Mouse (Mus musculus) kidney, postnatal 36 days (tissue): ENCODE data around the gene Cyth1.
A peak's percentile ranks its signal among the peaks of the same experiment; 100 is the strongest.

Experiments used
- DNase-seq, 2 experiments: peaks; one replicate each; pipeline ENCODE4 v3.0.0; 2021 to 2022; ENCODE audit warnings: mixed read lengths in 2 of 2

Cyth1 gene

DNA sequence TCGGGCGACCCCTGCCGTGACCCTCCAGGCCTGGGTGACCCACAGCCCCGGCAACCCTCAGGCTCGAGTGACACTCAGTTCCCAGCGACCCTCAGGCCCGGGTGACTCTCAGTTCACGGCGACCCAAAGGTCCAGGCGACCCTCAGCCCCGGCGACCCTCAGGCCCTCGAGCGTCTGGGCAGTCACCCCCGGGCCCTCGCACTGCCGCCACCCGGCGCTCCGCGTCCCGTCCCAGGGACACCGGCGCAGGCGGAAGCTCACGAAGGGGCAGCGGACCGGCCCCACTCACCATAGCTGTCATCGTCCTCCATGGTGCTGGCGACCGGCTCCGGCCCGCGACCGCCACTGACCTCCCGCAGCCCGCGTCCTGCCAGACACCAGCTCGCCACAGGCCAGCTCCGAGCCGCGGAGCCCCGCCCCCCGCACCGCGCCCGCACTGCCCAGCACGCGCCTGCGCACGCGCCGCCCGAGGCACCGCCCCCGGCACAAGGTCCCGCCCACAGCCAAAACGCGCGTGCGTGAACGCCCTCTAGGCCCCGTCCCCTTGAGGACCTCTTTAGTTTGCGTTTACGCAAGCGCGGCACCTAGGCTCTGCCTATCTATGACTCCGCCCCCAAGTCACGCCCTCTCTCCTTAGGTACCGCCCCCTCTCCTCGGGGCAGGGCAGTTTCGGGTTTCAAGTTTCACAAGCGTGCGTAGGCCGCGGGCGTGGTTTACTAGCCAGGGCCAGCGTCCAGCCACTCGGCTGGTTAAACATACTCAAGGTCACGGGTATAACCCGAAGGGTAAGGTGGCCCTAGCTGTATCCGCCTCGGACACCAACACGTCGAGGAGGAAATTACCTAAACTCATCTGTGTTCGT is at the start of gene Cyth1:
TSS of gene Cyth1 (minus strand) at position 443 of the 862 bp plus-strand sequence.
- DNase-seq: peak; percentile 99 to 100

DNA sequence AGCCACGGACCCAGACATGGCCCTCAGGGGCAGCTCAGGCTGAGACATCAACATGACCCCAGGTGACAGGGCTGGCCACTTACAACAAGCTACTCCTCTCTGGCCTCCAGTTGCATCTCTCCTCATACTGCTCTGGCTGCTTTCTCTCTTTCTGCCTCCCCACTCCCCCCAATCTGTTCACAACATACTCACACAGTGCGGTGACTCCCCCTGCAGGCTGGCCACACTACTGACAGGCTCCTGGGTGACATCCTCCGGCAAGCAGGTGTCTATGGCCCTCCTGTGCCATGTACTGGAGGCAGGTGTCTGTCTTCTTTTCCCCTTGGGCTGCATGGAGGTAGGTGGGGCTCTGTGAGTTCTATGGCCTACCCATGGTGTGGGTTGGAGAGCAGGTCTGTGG is 49.6 kb upstream of the Cyth1 start:
- no peak for DNase-seq

DNA sequence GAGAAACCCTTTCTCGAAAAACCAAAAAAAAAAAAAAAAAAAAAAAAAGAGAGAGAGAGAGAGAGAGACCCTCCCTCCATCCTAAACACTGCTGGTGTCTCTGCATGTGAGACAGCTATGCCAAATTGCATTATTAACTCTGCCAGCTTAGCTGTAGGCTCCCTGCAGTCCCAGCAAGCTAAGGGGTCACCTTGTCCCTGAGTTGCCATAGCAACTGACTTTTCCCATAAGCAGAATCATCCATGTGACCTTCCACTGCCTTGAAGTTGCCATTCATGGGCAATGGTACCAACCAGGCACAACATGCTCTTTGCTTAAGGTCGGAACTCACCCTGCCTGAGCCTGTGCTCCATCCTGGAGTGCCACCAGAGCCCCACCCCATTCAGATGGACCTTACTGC is 46.6 kb upstream of the Cyth1 start:
- DNase-seq: no peak

DNA sequence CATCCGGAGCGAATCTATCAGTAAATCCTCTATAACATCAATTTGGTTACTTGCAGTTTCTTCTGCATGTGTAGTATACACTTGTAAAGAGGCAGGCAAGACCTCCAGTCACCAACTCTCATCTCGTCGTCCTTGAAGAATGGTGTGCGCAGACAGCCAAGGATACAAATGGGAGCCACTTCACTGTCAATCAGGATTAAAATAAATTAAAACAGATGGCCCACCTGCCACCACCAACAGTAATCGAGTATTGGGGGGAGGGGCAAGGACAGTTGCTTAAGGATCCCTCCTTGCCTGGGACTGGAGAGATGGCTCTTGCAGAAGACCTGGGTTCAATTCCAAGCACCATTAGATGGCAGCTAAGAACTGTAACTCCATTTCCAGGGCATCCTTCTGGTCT is 44.3 kb upstream of the Cyth1 start:
- DNase-seq: no peak

DNA sequence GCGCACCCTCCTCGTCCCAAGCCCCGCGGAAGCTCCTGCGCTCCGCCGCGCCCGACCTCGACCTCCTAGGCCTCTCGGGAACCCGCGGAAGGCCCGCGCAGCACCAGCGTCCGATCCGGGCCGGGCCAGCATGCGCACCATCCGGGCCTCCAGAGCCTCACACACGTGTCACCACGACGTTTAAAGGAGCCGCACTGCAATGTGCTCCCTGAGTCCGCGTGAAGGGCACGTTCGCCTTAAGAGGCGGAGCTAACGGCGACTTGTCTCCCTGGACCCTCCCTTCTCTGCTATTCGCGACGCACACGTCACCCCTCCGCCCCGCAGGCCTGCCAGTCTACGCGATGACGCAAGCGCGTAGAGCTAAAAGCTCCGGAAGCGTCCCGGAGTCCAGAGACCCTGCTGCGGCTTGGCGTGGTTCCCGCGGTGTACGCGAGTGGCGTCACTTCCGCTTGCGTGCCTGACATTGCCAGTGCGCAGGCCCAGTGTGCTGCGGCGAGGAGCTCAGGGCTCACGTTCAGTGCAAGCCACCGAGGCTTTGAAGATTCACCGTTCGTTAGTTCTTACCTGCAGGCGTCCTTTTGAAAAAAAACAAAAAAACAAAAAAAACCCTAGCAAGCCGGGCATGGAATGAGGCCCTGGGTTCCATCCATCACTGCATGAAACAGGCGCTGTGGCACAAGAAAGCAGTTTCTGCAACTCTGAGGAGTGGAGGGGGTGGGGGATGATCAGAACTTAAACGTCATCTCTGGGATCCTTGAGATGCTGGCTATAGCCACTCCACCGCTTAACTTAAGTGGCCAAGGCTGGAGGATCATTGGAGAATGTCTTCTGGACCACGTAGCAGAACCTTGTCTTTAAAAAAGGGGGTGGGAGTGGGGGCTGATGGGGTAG is 41.9 kb upstream of the Cyth1 start, which contains the start of gene Usp36:
TSS of gene Usp36 (minus strand) at position 246 of the 891 bp plus-strand sequence.
- DNase-seq: peak; percentile 100

DNA sequence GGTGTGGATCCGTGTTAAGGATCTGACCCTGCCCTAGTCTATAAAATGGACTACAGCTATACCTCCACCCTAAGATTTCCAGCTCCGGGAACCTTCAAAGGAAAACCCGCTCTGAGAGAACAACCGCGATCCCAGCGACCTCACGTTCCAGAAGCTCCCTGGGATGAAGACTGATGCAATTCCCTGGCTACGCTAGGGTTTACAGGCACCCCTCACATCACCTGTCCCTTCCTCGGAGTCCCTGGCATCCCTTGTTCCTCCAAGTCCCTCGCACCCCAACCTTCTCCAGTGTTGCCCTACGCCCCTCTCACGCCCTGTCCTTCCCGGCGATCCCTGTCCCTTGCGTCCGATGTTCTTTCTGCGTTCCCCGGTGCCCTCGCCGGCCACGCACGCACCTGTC is 41.2 kb upstream of the Cyth1 start:
- DNase-seq: no peak

DNA sequence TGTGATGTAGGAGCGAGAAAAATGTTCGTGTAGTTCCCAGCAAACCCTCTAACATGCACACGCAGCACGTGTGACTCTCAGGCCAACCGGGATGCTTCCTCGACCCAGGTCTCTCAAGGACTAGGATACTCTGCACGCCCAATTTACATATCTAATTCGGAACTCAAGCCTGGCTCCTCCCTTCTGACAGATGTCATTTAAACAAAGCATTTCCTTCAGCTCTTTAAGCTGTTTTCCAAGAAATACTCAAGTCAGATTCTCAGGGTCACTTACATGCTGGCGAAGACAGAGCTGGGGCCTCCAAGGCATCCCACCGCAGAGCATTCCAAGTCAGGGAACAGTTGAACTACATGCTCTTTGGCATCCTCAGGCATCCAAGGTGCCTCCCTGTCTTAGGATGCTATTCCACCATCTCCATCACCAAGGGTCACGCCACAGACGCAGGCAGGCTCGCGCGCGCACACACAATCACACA is 40.7 kb upstream of the Cyth1 start:
- peak in 1 of 2 experiments; percentile 20 for DNase-seq

DNA sequence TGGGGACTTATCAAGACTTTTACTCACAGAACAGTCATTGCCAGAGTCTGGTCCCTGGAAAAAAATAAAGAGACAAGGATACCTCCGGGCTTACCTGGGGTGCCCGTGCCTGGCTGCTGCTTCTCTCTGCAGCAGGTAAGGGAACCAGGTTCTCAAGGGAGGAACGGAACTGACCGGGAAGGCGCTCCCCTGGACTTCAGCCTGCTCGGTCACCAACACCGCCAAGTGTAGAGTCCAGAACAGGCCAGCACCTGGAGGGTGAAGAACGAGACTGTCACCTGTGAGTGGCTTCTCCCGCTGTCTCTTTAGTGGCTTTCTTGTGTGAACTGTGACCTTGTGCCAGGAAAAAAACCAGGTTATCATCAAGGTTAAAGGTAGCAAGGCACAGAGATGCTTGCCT is 39.2 kb upstream of the Cyth1 start:
- DNase-seq: peak; percentile 24 to 60

DNA sequence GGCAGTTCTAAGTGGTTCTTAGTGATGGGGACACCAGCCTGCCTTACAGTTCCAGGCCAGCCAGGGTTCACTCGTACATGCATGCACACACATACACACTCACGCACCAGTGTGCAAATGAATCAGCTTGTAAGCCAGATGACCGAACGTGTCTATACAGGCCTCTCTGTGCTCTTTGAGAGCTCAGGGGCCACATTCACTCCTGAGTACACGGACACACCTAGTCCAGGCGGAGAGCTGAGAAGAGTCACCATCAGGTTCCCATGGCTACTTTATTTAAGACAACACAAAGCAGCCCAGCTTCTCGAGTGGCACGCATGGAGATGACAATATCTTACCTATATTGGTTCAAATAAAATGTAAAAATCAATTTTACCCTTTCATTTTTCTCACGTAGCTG is 38.0 kb upstream of the Cyth1 start:
- no peak for DNase-seq

DNA sequence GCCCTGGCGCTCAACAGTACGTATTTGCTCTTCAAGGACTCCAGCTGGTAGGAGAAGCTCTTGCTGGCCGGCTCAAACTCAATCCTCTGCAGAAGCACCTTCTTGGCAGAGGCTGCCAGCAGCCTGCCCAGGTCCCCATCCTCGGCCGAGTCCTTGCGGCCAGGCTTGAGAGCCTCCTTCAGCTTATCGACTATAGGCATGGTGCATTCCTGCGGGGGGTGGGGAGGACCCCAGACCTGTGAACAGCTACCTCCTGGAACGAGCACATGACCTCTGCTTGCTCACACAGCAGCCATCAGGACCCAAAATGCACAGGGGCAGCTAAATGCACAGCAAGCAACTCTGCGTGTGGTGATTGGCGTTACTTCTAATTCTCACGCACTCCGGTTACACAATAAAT is 37.4 kb upstream of the Cyth1 start:
- no peak for DNase-seq

DNA sequence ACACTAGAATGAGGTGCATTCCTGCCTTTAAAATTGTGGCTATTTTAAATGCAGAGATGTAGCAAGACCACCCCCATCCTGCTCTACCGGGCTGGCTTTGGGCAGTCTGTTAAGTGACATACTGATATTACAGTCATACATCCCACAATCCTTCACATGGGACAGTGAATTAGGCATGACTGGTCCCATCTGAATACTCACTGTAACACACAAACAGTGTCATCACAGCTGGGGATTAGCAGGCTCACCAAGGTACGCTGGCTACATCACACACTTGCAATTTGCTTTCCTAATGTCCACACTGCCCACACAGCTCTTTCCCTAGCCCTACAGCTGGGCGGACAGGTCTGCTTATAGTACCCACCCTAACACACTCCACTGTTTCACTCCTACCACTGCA is 31.8 kb upstream of the Cyth1 start:
- DNase-seq: no peak

DNA sequence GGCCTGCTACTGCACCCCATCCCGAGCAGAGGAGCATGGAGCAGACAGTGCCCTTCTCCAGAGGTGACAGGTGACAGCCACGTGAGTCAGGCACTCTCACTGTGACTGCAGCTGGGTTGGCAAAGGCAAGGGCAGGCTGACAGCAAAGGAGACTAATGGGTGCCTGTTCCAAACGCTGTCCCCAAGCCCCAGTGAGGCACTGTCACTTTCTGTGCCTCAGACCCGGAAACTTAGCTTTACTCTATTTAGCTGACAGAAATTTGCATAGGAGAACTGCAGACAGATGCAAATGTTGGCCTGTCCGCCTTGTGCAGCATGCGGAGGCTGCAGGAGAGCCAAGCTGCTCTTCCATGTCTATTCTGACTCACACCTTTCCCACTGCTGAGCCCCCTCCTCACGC is 27.9 kb upstream of the Cyth1 start:
- no peak for DNase-seq

DNA sequence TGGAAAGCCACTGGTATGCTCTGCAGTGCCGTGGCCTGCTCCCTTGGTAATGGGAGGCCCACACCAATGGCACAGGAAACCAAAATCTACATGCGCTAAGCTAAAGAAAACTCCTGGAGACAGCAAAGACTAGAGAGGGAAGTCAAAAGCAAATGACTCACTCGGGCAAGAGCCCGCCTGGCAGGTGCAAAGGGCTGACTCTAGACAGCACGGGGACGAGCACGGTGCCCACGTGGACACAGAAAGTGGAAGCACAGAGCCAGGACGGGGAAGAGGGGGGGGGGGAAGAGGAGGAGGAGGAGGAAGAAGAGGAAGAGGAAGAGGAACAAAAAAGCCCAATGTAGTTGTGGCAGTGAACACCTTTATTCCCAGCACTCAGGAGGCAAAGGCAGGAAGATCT is 26.7 kb upstream of the Cyth1 start:
- DNase-seq: no peak

DNA sequence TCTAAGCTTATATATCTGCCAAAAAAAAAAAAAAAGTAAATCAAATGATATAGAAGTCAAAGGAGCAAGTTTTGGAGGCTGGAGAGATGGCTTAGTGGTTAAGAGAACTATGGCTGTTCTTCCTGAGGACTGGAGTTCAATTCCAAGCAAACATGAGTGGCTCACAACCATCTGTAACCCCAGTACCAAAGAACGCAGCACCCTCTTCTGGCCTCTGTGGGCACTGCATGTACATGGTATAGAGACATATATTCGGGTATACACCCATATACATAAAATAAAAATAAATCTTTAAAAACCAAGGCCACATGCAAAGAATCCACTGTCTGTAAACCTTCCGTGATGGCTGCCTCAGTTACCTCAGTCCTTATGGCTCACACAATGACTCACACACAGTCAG is 21.4 kb upstream of the Cyth1 start:
- peak in 1 of 2 experiments; percentile 61 for DNase-seq

DNA sequence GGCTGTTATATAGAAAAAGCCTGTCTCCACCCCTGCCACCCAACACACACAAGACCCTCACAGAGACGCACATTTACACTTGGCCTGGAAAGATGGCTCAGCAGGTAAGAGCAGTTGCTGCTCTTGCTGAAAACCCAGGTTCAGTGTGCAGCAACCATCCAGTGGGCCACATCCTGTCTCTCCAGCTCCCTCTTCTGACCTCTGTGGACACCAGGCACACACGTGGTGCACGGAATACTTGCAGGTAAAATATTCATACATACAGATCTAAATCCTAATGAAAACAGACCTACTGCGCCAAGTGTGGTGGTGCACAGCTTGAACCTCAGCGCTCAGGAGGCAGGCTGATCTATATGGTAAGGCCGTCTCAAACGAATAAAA is 18.3 kb upstream of the Cyth1 start:
- DNase-seq: no peak

DNA sequence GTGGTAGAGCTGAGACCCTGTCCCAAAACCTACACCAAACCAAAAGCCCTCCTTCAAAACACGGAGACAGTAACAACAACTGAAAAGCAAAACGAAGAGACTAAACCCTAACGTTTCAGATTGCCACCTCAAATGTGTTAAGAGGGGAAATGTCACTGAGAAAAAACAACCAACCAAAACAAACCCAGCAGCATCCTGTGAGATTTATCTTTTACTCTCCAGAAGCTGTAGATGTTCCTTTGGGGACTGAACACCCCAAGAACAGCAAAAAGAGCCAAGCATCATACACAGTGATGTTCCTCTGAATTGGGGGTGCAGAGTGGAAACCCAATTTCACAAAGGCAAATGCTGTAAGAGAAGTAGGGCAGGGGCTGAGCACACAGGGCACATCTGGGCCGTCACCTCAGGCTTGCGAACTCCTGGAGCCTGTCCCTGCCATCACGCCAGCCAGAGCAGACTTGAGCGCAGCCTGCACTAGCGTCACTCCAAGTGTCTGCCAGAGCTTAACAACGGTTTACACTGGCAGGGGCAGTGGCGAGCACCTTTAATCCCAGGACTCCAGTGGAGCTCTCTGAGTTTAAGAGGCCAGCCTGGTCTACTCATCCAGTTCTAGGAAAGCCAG is 17.8 kb upstream of the Cyth1 start:
- DNase-seq: no peak

DNA sequence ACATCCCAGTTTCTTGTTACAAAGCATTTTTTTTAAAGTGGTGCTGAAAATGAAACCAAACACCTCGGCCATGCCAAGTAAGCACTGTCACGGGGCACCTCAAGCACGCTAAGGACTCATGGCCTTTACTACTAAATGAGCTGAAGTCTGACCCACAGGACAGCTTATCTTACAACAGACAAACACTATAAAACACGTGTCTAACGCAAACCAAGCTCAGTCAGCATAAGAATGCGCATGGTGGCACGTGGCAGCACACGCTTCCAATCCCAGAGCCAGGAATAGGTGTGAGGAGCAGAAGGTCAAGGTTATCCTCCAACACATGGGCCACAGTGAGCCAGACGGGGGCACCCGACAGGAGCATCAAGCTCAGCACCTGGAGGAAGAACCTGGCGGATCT is 17.2 kb upstream of the Cyth1 start:
- no peak for DNase-seq

DNA sequence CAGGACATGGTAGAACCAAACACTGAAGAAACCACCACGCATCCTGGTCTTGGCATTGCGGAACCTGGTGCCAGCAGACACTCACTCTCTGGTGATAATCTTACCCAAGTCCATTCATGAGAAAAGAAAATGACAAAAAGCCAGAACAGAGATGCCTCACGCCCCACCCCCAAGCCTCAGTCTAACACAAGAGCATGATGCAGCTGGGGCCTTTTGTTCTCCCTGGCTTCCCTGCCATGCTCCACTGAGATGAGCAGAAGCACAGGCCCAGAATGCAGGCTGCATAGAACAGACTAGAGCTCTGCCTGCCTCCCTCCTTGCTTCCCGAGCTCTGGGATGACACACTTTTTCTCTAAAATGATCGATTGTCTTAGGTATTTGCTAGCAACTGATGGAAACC is 14.8 kb upstream of the Cyth1 start:
- DNase-seq: no peak

DNA sequence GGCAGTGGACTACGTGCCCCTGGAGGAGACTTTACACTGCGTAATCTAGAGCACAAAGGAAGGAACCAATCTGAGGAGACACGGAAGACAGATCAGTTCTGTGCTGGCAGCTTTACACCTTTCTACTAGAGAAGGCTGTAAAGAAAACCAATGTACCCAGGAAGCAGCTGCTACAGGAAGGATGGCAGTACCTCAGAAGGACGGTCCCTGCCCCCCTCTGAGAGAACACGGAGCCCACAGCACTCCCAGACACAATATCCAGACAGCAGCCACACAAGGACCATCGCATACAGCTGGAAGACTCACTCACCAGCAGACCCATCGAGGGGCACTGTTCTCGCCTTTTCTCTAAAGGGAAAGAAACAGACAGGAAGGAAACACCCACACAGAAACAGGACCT is 11.7 kb upstream of the Cyth1 start:
- DNase-seq: no peak

DNA sequence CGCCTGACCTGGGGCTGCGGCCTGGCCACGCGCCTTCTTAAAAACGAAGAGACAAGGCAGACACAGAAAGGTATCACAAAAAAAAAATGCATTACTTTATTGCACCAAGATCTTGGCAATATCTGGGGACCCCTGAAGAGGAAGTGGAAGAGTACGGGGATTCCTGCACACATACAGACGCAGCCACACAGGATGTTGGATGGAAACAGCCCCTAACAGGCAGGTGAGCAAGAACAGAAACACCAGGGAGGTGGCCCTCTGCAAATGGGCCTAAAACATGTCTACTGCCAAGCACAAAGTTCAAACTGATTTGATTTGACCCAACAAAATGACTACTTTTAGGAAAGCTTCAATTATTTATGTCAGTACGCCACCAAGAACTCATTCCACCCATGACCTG is 11.2 kb upstream of the Cyth1 start:
- no peak for DNase-seq

DNA sequence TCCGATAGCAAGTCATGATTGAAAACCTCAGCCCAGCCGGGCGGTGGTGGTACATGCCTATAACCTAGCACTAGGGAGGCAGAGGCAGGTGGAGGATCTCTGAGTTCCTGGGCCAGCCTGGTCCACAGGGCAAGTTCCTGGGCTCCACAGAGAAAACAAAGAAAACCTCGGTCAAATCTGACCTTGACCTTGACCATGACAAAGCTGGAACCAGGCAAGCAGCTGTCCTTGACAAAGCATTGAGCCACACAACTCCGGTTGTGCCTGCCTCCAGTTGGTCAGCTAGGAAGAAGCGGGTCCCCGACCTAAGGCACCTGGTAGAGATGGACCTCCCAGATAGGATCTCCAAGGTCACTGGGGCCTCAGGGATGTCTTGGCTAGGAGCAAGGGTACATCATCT is 8.0 kb upstream of the Cyth1 start:
- no peak for DNase-seq

DNA sequence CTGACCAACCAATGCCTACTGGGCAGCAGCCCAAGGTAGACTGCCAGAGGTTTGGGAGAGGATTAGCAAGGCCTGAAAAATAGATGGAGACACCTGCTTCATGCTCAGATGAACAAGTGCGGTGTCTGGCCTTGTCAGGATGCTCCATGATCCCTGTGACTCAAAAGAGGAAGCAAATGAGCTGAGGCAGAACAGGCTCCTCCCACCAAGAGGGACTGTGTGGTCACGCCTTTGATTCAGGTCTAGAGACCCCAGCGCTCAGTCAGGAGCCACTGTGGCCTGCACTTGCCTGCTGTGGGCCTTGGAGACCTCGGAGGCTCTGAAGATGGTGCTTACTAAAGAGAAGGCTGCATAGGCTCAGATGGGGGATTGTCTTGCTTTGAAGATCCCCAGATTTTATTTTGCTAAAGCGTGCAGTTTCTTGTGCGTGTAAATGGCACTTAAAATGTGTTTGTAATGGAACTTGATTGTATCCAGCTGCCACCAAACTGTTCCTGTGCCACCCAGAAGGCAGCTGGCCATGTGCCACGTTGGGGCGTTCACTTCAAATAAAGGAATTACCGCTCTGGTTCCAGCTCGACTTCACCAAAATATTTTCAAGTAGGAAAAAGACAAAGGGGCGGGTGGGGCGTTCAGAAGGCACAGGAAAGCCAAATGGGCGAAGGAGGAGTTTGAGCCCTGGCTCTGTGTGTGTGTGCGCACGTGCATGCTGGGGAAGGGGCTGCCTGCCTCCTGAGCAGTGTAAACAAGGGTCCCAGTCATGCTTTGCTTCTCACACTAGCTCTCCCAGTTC is 6.0 kb upstream of the Cyth1 start:
- peak; percentile 83 to 84 for DNase-seq
